Mouse (Mus musculus) stomach, embryonic 14.5 days (tissue): Measurements from ENCODE around the gene Samd1. TPM values are rescaled to one million over a fixed set of nuclear protein-coding genes. Genes with fewer than 3 reads are reported as not detected.
"Not testable (repeated sequence)": the region's sequence is repeated elsewhere in the genome, so short reads cannot be mapped to it uniquely, and the experiment has no call there.

ENCODE experiments used
- ATAC-seq: fragments of 200-750 bp; cut with Nextera tagmentation; 2 replicates; pipeline ENCODE4 v1.8.0; 2017; ENCODE audit warnings: low read depth, moderate TSS enrichment; ENCODE audit not compliant: insufficient number of reproducible peaks, insufficient read depth, low FRiP score
- H3K27ac ChIP-seq: fragments of 300-500 bp; sonication (generic); 2 replicates; pipeline ENCODE4 v1.5.1; 2014; ENCODE audit warnings: mild to moderate bottlenecking, low read length, moderate library complexity, mixed read lengths
- H3K27me3 ChIP-seq: fragments of 300-500 bp; sonication (generic); 2 replicates; pipeline ENCODE4 v1.6.1; 2014; ENCODE audit warnings: low read length, control low read depth, mixed read lengths; ENCODE audit not compliant: control insufficient read depth, insufficient read depth
- H3K36me3 ChIP-seq: fragments of 300-500 bp; sonication (generic); 2 replicates; pipeline ENCODE4 v1.6.1; 2014; ENCODE audit warnings: mild to moderate bottlenecking, control low read depth, low read length, moderate library complexity, mixed read lengths; ENCODE audit not compliant: control insufficient read depth, insufficient read depth
- H3K4me1 ChIP-seq: fragments of 300-500 bp; sonication (generic); 2 replicates; pipeline ENCODE4 v1.6.1; 2014; ENCODE audit warnings: low read length, control low read depth, mixed read lengths; ENCODE audit not compliant: control insufficient read depth, insufficient read depth
- H3K4me2 ChIP-seq: fragments of 300-500 bp; sonication (generic); replicated peaks from 2 replicates; pipeline ENCODE4 v1.6.1; 2014; ENCODE audit warnings: low read depth, low read length, control low read depth
- H3K4me3 ChIP-seq: fragments of 300-500 bp; sonication (generic); 2 replicates; pipeline ENCODE4 v1.5.1; 2014; ENCODE audit warnings: low read depth, low read length, control low read depth
- H3K9ac ChIP-seq: fragments of 300-500 bp; sonication (generic); replicated peaks from 2 replicates; pipeline ENCODE4 v1.6.1; 2014; ENCODE audit warnings: low read depth, mild to moderate bottlenecking, control low read depth, low read length, moderate library complexity, mixed read lengths
- H3K9me3 ChIP-seq: fragments of 300-500 bp; sonication (generic); 2 replicates; pipeline ENCODE4 v1.6.1; 2016; ENCODE audit warnings: low read depth, low read length, control low read depth; ENCODE audit not compliant: control insufficient read depth
- WGBS: fragments of 180-500 bp; shearing (Covaris S2); extraction: QIAGEN DNeasy Blood & Tissue Kit; methylation state at CpG from one replicate; pipeline ENCODE4 v1.1.7; 2014; 5-methylcytosine and 5-hydroxymethylcytosine counted together
- polyA plus RNA-seq: library from polyadenylated mRNA; unstranded; fragments of >200 nt; fragmentation: Nextera tagmentation; extraction: Ambion mirVana; gene quantifications from 2 replicates; pipeline ENCODE4 v1.2.1, GENCODE M21; 2014

Gene Samd1
- polyA plus RNA-seq, 1 experiment from 2014 or later = 17.5 TPM

GRCm38 (mm10) chr8:84002957-84003611 lies 5.6 kb downstream of the Samd1 start:
- ATAC-seq = no peak
- Histone ChIP-seq H3K27ac (no peak overlapping the region), H3K27me3 (no peaks in the 10 kb centered on the region), H3K36me3 (peaks cover 20% of the 10 kb centered on the region; the same call in 1 of the 2 replicates), H3K4me2 (no peak overlapping the region), H3K4me1 (peaks cover 21% of the 10 kb centered on the region), H3K9me3 (no peaks in the 10 kb centered on the region), H3K4me3 (no peak overlapping the region), H3K9ac (no peak overlapping the region)
- 64% methylated on average over 12 of the region's 12 CpGs for WGBS

- H3K4me1 ChIP-seq = peaks cover 20% of the 10 kb centered on the region
- WGBS = 71% methylated on average over 6 of the region's 6 CpGs
- no peak overlapping the region for H3K27ac ChIP-seq
- H3K36me3 ChIP-seq = peaks cover 20% of the 10 kb centered on the region; the same call in 1 of the 2 replicates
- ATAC-seq = no peak
- H3K4me2 ChIP-seq = peak overlapping the region; percentile 91
- H3K9ac ChIP-seq = peak overlapping the region; percentile 53; the same call in 1 of the 2 replicates
- H3K4me3 ChIP-seq = peak overlapping the region; percentile 52; the same call in 1 of the 2 replicates
- no peaks in the 10 kb centered on the region for H3K9me3 ChIP-seq
- H3K27me3 ChIP-seq = no peaks in the 10 kb centered on the region
Observed at GRCm38 (mm10) chr8:84003612-84004246, 6.3 kb downstream of the Samd1 start.

- WGBS = 2% methylated on average over 30 of the region's 30 CpGs
- Histone ChIP-seq H3K4me3 (peak overlapping the region; percentile 52), H3K9me3 (no peaks in the 10 kb centered on the region), H3K9ac (peak overlapping the region; percentile 53), H3K27ac (peak overlapping the region; percentile 77), H3K27me3 (no peaks in the 10 kb centered on the region), H3K4me2 (peak overlapping the region; percentile 91), H3K4me1 (peaks cover 11% of the 10 kb centered on the region; the same call in 1 of the 2 replicates), H3K36me3 (peaks cover 15% of the 10 kb centered on the region; the same call in 1 of the 2 replicates)
- ATAC-seq = peak; percentile 78; the same call in 1 of the 2 replicates
Observed at GRCm38 (mm10) chr8:84004533-84005201, 7.2 kb downstream of the Samd1 start.

DNA sequence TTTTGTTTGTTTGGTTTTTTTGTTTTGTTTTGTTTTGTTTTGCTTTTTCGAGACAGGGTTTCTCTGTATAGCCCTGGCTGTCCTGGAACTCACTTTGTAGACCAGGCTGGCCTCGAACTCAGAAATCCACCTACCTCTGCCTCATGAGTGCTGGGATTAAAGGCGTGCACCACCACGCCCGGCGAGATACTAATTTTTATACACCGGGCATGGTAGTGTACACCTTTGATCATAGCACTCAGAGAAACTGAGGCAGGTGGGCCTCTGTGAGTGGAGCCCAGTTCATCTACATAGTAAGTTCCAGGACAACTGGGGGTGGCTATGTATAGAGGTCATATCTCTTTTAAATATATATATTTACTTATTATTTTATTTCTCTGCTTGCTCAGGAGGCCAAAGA lies 8.0 kb downstream of the Samd1 start:
- H3K4me3 ChIP-seq, H3K27me3 ChIP-seq, H3K9ac ChIP-seq, H3K4me2 ChIP-seq, H3K9me3 ChIP-seq, H3K27ac ChIP-seq, ATAC-seq, H3K36me3 ChIP-seq: not testable (repeated sequence)
- peaks cover 11% of the 10 kb centered on the region; the same call in 1 of the 2 replicates for H3K4me1 ChIP-seq
- 92% methylated on average over 7 of the region's 7 CpGs for WGBS

DNA sequence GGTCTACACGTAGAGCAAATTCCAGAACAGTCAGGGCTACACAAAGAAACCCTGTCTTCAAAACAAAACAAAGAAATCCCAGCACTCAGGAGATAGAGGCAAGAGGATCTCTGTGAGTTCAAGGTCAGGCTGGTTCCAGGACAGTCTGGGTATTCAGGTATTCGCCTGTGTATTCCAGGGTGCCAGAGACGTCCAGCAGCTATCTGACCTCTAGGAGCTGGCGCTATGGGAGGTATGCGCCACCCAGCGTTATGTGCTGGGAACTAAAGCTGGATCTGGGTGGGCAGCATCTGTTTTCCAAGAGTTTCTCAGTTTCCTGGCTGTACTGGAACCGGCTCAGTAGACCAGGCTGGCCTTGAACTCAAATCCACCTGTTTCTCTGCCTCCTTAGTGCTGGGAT lies 10.9 kb downstream of the Samd1 start:
- peaks cover 24% of the 10 kb centered on the region for H3K4me1 ChIP-seq
- no peaks in the 10 kb centered on the region for H3K9me3 ChIP-seq
- WGBS = 24% methylated on average over 7 of the region's 7 CpGs
- no peak for ATAC-seq
- no peaks in the 10 kb centered on the region for H3K36me3 ChIP-seq
- H3K27ac ChIP-seq = no peak overlapping the region
- H3K4me2 ChIP-seq = no peak overlapping the region
- H3K9ac ChIP-seq = no peak overlapping the region
- no peak overlapping the region for H3K4me3 ChIP-seq
- H3K27me3 ChIP-seq = peaks cover 26% of the 10 kb centered on the region

DNA sequence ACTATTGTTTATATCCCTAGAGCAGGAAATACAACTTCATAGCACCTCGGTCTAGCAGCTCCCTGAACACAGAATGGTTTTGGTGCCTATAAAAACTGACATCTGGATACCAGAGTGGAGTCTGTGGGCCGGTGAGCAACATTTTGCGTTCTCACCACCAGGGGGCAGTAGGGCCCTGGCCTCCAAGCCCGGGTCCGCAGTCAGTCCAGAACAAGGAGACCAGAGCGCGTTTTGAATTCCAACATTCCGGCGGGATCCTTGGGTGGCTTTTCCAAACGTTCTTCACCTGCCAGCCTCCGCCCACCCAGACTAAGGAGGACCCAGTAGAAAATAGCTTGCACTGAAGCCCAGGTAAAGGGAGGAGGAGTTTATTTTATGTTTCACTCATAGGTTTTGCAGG lies 12.4 kb downstream of the Samd1 start:
- peak; percentile 30; the same call in 1 of the 2 replicates for ATAC-seq
- Histone ChIP-seq H3K27me3 (peaks cover 28% of the 10 kb centered on the region), H3K36me3 (no peaks in the 10 kb centered on the region), H3K9me3 (no peaks in the 10 kb centered on the region), H3K4me1 (peaks cover 16% of the 10 kb centered on the region), H3K27ac (no peak overlapping the region), H3K4me2 (peak overlapping the region; percentile 92; the same call in 1 of the 2 replicates), H3K4me3 (no peak overlapping the region), H3K9ac (no peak overlapping the region)
- under 1% methylated on average over 11 of the region's 11 CpGs for WGBS

DNA sequence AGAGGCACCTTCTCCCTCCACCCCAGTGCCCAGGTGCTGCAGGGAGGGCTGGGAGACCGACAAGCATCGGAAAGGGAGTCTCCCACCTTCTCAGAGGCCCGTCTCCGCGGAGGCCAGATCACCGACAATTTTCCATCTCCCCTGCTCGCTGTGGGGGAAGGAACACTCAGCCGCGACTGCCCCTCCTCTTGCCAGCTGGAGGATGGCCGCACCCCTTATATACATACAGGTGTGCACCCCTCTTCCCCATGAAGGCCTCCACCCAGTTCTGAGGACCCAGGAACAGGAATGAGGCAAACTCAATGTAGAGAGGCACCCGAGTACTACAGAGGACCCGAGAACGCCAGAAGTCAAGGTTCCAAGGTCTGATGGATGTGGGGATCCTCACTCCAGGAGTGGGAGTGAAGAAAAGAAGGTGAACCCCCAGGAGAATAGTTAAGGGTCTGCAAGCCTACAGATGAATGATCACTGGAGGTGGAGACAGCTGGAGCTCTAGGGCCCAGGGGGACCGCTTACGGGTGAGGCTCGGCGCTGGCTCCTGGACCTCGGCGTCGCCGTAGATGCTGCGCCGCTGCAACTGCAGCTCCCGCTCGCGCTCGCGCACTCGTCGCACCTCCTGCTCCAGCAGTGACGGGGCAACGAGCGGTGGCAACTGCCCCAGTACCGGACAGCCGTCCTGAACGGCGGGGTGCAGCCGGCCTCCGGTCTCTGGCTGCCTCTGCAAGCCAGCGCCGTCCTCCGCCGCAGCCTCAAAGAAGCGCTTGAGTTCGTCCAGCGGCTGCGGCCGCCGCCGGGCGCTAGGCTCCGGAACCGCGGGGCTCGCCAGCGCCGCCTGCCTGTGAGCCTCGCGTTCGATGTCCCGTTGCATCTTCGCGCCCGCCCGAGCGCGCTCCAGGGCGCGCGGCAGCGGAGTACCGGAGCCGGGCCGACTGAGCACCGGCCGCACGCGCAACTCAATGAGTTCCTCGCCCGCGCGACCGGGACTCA lies 13.4 kb downstream of the Samd1 start:
- Histone ChIP-seq H3K27me3 (peaks cover 28% of the 10 kb centered on the region), H3K4me2 (peak overlapping the region; percentile 92), H3K4me1 (peaks cover 13% of the 10 kb centered on the region), H3K27ac (no peak overlapping the region), H3K36me3 (no peaks in the 10 kb centered on the region), H3K9ac (peak overlapping the region; percentile 18; the same call in 1 of the 2 replicates), H3K4me3 (peak overlapping the region; percentile 49), H3K9me3 (no peaks in the 10 kb centered on the region)
- ATAC-seq = peak; percentile 44
- 2% methylated on average over 83 of the region's 83 CpGs for WGBS
